Mouse (Mus musculus) stomach, embryonic 16.5 days (tissue): ENCODE data around the gene Phgdh. TPM values are rescaled to one million over a fixed set of nuclear protein-coding genes. Genes with fewer than 3 reads are reported as not detected.

ENCODE experiments used
- ATAC-seq: fragments of 200-750 bp; cut with Nextera tagmentation; 2 replicates; pipeline ENCODE4 v1.8.0; 2017; ENCODE audit warnings: moderate number of reproducible peaks, moderate TSS enrichment; ENCODE audit not compliant: insufficient read depth, low FRiP score
- H3K27ac ChIP-seq: fragments of 300-500 bp; sonication (generic); 2 replicates; pipeline ENCODE4 v1.5.1; 2014; ENCODE audit warnings: low read length
- H3K27me3 ChIP-seq: fragments of 300-500 bp; sonication (generic); 2 replicates; pipeline ENCODE4 v1.6.1; 2014; ENCODE audit warnings: low read length, control low read depth, mixed read lengths; ENCODE audit not compliant: control insufficient read depth, insufficient read depth
- H3K36me3 ChIP-seq: fragments of 300-500 bp; sonication (generic); 2 replicates; pipeline ENCODE4 v1.6.1; 2014; ENCODE audit warnings: low read length; ENCODE audit not compliant: control insufficient read depth, insufficient read depth
- H3K4me1 ChIP-seq: fragments of 300-500 bp; sonication (generic); 2 replicates; pipeline ENCODE4 v1.6.1; 2014; ENCODE audit warnings: low read length, control low read depth, mixed read lengths; ENCODE audit not compliant: control insufficient read depth, insufficient read depth
- H3K4me2 ChIP-seq: fragments of 300-500 bp; sonication (generic); 2 replicates; pipeline ENCODE4 v1.6.1; 2014; ENCODE audit warnings: low read depth, low read length, mixed read lengths
- H3K4me3 ChIP-seq: fragments of 300-500 bp; sonication (generic); replicated peaks from 2 replicates; pipeline ENCODE4 v1.5.1; 2014; ENCODE audit warnings: mild to moderate bottlenecking, low read length
- H3K9ac ChIP-seq: fragments of 300-500 bp; sonication (generic); 2 replicates; pipeline ENCODE4 v1.6.1; 2014; ENCODE audit warnings: low read length
- H3K9me3 ChIP-seq: fragments of 300-500 bp; sonication (generic); replicated peaks from 2 replicates; pipeline ENCODE4 v1.6.1; 2016; ENCODE audit warnings: low read length, control low read depth; ENCODE audit not compliant: control insufficient read depth
- WGBS: fragments of 180-500 bp; shearing (Covaris S2); extraction: QIAGEN DNeasy Blood & Tissue Kit; methylation state at CpG from one replicate; pipeline ENCODE4 v1.1.7; 2014; 5-methylcytosine and 5-hydroxymethylcytosine counted together
- polyA plus RNA-seq: library from polyadenylated mRNA; unstranded; fragments of >200 nt; fragmentation: Nextera tagmentation; extraction: Ambion mirVana; gene quantifications from 2 replicates; pipeline ENCODE4 v1.2.1, GENCODE M21; 2015

The Phgdh gene
- polyA plus RNA-seq, 1 experiment from 2014 or later: 234 TPM

DNA sequence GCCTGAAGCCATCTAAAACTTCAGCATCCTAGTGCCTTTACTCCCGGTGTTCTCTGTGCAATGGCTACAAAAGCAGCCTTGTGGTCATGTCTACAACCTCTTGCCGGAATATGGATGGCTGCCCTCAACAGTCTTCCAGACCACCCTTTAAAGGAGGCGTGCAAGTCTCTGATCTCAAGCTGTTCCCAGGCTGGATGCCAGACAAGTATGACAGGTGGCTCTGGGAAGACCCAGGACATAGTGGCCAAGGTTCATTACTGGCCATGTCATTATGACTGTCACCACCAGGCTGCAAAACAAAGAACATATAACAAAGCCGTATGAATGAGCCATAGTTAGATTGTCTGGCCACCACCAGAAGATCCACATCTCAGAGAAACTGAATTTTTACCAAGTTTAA is 38.5 kb upstream of the Phgdh start:
- Histone ChIP-seq H3K36me3 (no peaks in the 10 kb centered on the region), H3K4me3 (no peak overlapping the region), H3K9ac (no peak overlapping the region), H3K4me2 (no peak overlapping the region), H3K27ac (no peak overlapping the region), H3K9me3 (no peaks in the 10 kb centered on the region), H3K4me1 (peaks cover 5% of the 10 kb centered on the region; the same call in 1 of the 2 replicates), H3K27me3 (no peaks in the 10 kb centered on the region)
- WGBS: 79% methylated on average over 4 of the region's 4 CpGs
- ATAC-seq: no peak

DNA sequence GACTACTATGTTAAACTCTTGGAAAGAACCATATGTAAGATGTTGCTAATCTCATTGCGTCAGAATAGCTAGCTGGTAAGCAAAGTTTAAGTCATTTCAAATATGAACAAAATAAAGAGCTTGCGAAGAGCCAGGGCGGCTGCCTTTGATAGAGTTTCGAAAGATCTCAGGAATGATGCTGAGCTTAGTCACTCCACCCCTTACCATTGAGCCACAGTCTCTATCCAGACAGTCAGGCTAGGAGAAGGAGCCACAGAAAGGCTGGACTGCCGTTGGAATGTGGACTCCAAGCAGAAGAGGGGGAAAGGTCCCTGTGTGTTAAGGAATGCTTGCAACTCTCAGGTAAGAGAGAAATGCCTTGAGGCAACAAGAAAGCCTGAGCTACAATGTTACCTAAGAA is 35.2 kb upstream of the Phgdh start:
- Histone ChIP-seq H3K4me3 (no peak overlapping the region), H3K4me1 (no peaks in the 10 kb centered on the region), H3K27me3 (no peaks in the 10 kb centered on the region), H3K36me3 (no peaks in the 10 kb centered on the region), H3K9ac (no peak overlapping the region), H3K4me2 (no peak overlapping the region), H3K27ac (no peak overlapping the region), H3K9me3 (0 out of 2 replicates have a peak, but pooled peaks cover 3% of the 10 kb centered on the region)
- no peak for ATAC-seq
- WGBS: 82% methylated on average over 5 of the region's 5 CpGs

DNA sequence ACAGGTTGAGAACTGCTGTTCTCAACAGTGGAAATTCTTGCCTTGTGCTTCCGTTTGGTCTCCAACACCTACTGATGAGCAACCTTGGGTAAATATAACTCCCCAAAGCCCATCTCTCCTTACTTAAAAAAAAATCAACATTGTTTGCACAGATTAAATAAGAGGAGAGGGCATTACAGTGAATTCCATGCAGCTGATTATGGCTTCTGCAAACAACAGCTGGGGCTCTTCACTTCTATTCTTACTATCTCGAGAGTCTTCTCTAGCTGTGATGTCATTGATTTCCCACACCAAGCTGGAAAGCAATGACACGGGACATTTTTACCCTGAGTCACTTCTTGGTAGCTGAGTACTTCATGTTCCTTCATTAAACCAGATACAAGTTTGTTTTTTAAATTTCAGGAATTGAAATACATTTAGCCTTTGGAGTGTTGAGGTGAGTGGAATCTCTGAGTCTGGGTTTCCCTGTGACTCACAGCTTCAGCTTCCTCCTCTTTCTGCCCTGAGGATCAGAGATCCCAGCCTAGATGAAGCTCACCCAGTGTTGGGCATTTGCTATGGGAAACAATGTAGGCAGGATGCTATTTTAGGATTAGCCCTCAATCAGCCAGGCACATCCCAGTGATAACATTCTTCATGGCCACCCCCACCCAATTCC is 34.4 kb upstream of the Phgdh start:
- 42% methylated on average over 3 of the region's 3 CpGs for WGBS
- no peak for ATAC-seq
- 0 out of 2 replicates have a peak, but pooled peaks cover 3% of the 10 kb centered on the region for H3K9me3 ChIP-seq
- H3K4me1 ChIP-seq: no peaks in the 10 kb centered on the region
- H3K27me3 ChIP-seq: no peaks in the 10 kb centered on the region
- H3K4me2 ChIP-seq: no peak overlapping the region
- H3K27ac ChIP-seq: no peak overlapping the region
- no peaks in the 10 kb centered on the region for H3K36me3 ChIP-seq
- H3K4me3 ChIP-seq: no peak overlapping the region
- no peak overlapping the region for H3K9ac ChIP-seq

DNA sequence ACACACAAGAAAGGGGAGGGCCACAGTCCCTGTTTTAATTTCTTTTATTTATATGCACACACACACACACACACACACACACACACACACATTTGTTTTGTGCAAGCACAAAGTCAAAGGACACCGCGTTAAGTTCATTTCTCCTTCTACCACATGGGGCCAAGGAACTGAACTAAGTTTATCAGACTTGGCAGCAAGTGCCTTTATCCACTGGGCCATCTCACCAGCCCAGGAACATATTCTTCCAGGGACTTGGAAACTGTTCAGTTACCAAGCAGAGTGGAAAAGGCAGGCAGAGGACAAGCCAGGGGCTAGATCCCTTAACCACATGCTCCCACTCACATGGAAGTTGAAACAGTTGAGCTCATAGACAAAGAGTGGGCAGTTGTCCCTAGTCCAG is 29.0 kb upstream of the Phgdh start:
- H3K27ac ChIP-seq: no peak overlapping the region

DNA sequence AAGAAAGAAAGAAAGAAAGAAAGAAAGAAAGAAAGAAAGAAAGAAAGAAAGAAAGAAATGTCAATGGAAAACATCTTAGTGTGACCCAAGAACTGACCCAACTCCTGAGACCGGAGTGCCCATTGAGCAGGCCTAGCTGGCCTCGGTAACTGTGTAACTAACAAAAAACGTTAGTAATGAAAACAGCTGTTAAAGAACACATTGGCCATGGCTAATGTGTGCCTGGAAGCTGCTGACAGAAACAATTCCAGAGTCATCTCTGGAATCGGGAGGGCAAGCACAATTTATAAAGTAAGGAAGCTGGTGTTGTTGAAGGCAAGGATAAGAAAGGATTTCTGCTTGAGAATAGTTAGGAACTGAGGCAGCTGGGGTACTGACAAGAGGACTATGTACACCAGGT is 28.5 kb upstream of the Phgdh start:
- Histone ChIP-seq H3K27me3 (no peaks in the 10 kb centered on the region), H3K9ac (no peak overlapping the region), H3K36me3 (no peaks in the 10 kb centered on the region), H3K4me3 (no peak overlapping the region), H3K4me2 (no peak overlapping the region), H3K9me3 (0 out of 2 replicates have a peak, but pooled peaks cover 3% of the 10 kb centered on the region), H3K27ac (no peak overlapping the region), H3K4me1 (no peaks in the 10 kb centered on the region)
- no peak for ATAC-seq
- 57% methylated on average over 4 of the region's 4 CpGs for WGBS

More for the DNA sequence above, 29.0 kb upstream of the Phgdh start:
- Histone ChIP-seq H3K4me2 (no peak overlapping the region), H3K9me3 (0 out of 2 replicates have a peak, but pooled peaks cover 3% of the 10 kb centered on the region), H3K4me1 (no peaks in the 10 kb centered on the region), H3K36me3 (no peaks in the 10 kb centered on the region), H3K4me3 (no peak overlapping the region), H3K9ac (no peak overlapping the region), H3K27me3 (no peaks in the 10 kb centered on the region)
- no peak for ATAC-seq
- WGBS: 90% methylated on average over 2 of the region's 2 CpGs

DNA sequence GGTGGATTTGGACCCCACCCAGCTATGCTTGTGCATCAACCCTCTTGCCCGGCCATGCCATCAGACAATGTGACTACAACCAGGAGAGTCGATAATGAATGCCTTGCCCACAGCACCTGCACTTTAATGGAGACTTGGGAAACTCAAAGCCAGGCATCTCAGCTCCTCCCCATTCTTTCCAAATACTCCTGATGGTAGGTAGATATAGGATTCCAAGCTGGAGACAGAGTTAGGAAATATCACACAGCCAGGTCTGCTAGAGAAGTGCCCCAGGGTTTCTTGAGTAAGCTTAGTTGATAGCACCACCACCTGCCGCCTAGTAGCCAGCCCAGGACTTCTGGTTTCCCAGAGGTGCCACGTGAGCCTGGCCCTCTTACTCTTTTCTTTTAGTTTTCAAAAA is 27.0 kb upstream of the Phgdh start:
- Histone ChIP-seq H3K9me3 (0 out of 2 replicates have a peak, but pooled peaks cover 2% of the 10 kb centered on the region), H3K4me1 (no peaks in the 10 kb centered on the region), H3K4me3 (no peak overlapping the region), H3K36me3 (no peaks in the 10 kb centered on the region), H3K9ac (no peak overlapping the region), H3K27me3 (no peaks in the 10 kb centered on the region), H3K27ac (no peak overlapping the region), H3K4me2 (no peak overlapping the region)
- no peak for ATAC-seq
- WGBS: 71% methylated on average over 4 of the region's 4 CpGs

DNA sequence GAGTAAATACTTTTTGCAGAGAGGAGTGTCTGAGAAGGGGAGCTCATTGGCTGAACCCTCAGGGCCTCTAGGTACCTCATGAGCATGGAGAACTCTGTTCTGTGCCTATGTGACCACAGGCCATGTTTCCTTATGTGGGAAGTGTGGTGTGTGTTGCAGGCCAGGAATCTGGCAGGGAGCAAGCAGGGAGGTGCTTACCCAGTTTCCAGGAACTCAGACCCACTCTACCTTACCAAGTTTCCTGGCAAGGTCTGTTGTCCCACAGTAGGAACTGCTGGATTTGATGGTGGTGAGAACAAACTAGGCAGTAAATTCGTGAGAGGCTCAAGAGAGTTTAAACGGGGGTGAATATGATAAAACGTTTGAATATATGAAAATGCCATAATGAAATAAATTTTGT is 26.3 kb upstream of the Phgdh start:
- H3K4me1 ChIP-seq: no peaks in the 10 kb centered on the region
- no peaks in the 10 kb centered on the region for H3K27me3 ChIP-seq
- ATAC-seq: no peak
- no peak overlapping the region for H3K4me3 ChIP-seq
- no peak overlapping the region for H3K27ac ChIP-seq
- H3K9me3 ChIP-seq: no peaks in the 10 kb centered on the region
- 84% methylated on average over 3 of the region's 3 CpGs for WGBS
- no peak overlapping the region for H3K9ac ChIP-seq
- H3K36me3 ChIP-seq: no peaks in the 10 kb centered on the region
- H3K4me2 ChIP-seq: no peak overlapping the region

DNA sequence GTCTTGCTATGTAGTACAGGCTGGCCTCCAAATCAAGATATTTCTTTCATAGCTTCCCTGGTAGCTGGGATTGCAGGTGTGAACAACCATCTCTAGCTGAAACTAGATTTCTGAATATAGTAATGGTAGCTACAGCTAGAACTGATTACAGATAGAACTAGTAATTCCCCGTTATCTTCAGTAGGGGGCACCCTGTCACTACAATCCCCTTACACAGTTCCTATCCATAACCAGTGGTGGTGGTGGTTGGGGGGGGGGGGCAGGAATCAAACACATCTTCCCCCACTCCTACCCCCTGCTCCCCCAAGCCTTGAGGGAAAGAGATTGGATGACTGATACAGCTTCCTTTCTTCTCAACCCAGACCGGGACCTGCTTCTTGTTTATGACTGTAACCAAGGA is 23.0 kb upstream of the Phgdh start:
- no peak for ATAC-seq

DNA sequence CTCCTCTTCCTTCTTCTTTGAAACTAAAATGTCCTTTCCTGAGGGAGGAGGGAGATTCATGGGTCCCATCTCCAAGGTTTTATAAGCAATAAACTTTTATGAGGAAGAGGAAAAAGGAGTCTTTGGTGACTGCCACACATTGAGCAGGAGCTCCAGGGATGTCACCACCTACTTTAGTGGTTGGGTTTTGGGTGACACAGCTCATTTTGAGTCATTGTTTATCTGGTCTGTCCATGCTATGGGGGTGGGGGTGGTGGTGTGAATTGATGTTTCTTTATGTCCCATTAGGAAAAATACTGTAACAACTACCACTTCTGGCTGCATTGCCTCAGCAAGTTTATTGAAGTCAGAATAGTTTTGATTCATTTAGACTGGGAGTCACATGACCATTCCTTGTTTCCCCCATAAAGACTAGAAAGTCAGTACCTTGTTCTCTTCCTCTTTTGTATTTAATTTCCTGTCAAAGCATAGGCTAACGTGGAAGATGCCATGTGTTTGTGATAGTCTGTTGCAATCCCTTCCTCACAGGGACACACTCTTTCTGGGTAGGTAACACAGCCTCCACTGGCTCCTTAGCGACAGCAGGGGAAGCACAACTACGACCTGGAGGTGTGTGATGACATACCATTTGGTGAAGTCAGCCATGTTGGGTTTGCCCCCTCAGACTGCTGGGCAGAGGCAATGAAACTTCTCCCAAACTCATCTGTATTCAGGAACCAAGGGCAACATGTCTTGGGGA is 17.0 kb upstream of the Phgdh start:
- Histone ChIP-seq H3K27me3 (no peaks in the 10 kb centered on the region), H3K4me1 (no peaks in the 10 kb centered on the region), H3K4me3 (no peak overlapping the region), H3K27ac (no peak overlapping the region), H3K9me3 (no peaks in the 10 kb centered on the region), H3K4me2 (no peak overlapping the region), H3K9ac (no peak overlapping the region), H3K36me3 (no peaks in the 10 kb centered on the region)
- ATAC-seq: no peak
- 66% methylated on average over 3 of the region's 3 CpGs for WGBS

More for the DNA sequence above, 23.0 kb upstream of the Phgdh start:
- Histone ChIP-seq H3K27me3 (no peaks in the 10 kb centered on the region), H3K4me3 (no peak overlapping the region), H3K27ac (no peak overlapping the region), H3K36me3 (no peaks in the 10 kb centered on the region), H3K9ac (no peak overlapping the region), H3K9me3 (no peaks in the 10 kb centered on the region), H3K4me1 (no peaks in the 10 kb centered on the region), H3K4me2 (no peak overlapping the region)
- WGBS: 36% methylated on average over 2 of the region's 2 CpGs
